Mouse (Mus musculus) brown adipose tissue, adult 24 weeks (tissue): Measurements from ENCODE around the gene Ankrd1. TPM values are rescaled to one million over a fixed set of nuclear protein-coding genes. Genes with fewer than 3 reads are reported as not detected.
A peak's percentile ranks its signal among the peaks of the same experiment; 100 is the strongest.

Experiments used
- H3K27ac ChIP-seq: fragments of 200-500 bp; replicated peaks from 2 replicates; pipeline ENCODE4 v1.5.1; 2012; ENCODE audit warnings: low read depth, mild to moderate bottlenecking, low read length
- H3K4me1 ChIP-seq: fragments of 200-500 bp; 2 replicates; pipeline ENCODE4 v1.6.1; 2012; ENCODE audit warnings: low read length, mixed read lengths; ENCODE audit not compliant: control insufficient read depth, insufficient read depth, insufficient read length
- H3K4me3 ChIP-seq: fragments of 200-500 bp; 2 replicates; pipeline ENCODE4 v1.5.1; 2012; ENCODE audit warnings: low read depth, mild to moderate bottlenecking, low read length, moderate library complexity; ENCODE audit not compliant: insufficient read depth
- polyA plus RNA-seq: library from polyadenylated mRNA; stranded (reverse); fragments of >200 nt; gene quantifications from 2 replicates; pipeline ENCODE4 v1.2.4, GENCODE M21; 2012; ENCODE audit not compliant: missing spikeins, insufficient read depth, insufficient read length

Ankrd1 gene
- polyA plus RNA-seq, 1 experiment, result not detected

GRCm38 (mm10) chr19:36128440-36128839, 8.5 kb upstream of the Ankrd1 start:
- Histone ChIP-seq H3K4me1 (no peaks in the 10 kb centered on the region), H3K4me3 (no peak overlapping the region), H3K27ac (no peak overlapping the region)

DNA sequence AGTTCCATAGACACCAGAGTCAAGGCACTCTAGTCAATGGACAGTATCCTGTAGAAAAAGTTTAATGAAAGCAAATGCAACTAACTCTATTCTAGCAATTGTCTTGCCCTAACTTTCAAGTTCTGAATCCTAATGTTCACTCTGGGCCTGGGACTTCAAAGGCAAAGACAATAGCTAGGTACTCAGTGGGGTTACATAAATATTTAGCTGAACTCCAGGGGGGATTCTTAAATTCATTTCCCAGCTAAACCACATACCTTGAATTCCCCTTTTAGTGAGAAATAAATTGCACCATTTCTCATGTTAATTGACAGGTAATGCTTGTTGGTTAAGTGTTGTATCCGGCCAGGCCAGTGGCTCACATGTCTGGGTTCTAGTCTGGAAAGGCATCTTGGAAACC, 4.3 kb upstream of the Ankrd1 start:
- no peaks in the 10 kb centered on the region for H3K4me1 ChIP-seq
- H3K27ac ChIP-seq, result no peak overlapping the region
- no peak overlapping the region for H3K4me3 ChIP-seq

DNA sequence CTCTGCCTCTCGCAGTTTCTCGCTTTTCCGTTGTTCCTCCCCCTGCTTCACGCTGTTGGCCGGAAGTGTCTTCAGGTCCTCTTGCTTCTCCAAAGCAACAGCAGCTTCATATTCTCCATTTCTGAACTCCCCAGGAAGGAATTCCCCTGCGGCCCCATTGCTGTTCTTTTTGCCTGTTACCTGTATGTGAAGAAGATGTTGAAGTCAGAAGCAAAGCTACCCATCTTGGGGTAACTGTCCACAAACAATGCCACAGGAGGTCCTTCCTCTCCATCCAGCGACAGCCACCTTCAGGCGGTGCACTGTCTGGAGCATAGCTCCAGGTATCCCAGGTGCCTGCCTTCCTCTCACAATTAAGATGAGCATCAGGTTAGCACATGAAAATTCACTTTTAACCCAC, 680 bp downstream of the Ankrd1 start:
- H3K4me1 ChIP-seq, result no peaks in the 10 kb centered on the region
- H3K27ac ChIP-seq, result no peak overlapping the region
- H3K4me3 ChIP-seq, result no peak overlapping the region

- Histone ChIP-seq H3K4me1 (no peaks in the 10 kb centered on the region), H3K27ac (no peak overlapping the region), H3K4me3 (no peak overlapping the region)
These were observed 3.7 kb downstream of the Ankrd1 start for GRCm38 (mm10) chr19:36116185-36116584.

DNA sequence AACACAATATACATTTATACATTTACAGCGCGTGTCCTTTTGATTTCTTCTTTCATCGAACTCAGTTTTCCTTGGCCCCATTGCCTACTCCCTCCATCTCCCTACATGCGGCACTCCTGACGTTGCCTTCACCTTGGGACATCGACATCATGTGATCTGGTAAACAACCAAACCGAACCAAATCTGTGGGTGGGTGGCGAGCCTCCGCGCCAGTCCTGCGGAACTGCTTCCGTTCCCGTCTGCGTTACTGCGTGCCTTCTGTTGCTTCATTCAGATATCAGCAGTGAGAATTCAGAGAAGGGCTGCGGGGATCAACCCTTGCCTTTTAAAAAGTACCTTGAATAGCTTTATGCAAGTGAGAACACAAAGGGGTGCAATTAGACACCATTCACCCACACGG, 7.9 kb downstream of the Ankrd1 start:
- H3K27ac ChIP-seq, result no peak overlapping the region
- H3K4me1 ChIP-seq, result no peaks in the 10 kb centered on the region
- no peak overlapping the region for H3K4me3 ChIP-seq

GRCm38 (mm10) chr19:36111054-36111895, 8.6 kb downstream of the Ankrd1 start:
- H3K4me3 ChIP-seq, result no peak overlapping the region
- H3K27ac ChIP-seq, result no peak overlapping the region
- no peaks in the 10 kb centered on the region for H3K4me1 ChIP-seq

DNA sequence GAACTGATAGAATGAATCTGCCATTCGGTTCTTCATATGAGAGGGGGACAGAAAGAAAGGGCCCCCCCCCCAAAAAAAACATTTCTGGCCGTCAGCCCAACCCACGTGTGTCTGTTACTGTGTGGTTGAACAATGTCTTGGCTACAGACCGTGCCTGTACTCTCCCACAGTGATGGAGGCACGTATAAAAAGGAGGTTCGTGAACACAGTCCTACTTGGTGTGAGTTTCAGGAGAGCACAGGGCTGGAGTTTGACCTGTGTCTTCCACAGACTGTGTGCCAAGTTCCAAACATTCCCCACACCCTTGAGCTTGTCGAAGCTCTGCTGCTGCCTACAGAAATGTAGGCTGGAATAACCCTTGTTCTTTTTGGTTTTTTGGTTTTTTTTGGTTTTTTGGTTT, 9.4 kb downstream of the Ankrd1 start:
- Histone ChIP-seq H3K27ac (no peak overlapping the region), H3K4me1 (no peaks in the 10 kb centered on the region), H3K4me3 (no peak overlapping the region)

GRCm38 (mm10) chr19:36109318-36109944, 10.5 kb downstream of the Ankrd1 start:
- Histone ChIP-seq H3K27ac (no peak overlapping the region), H3K4me1 (no peaks in the 10 kb centered on the region), H3K4me3 (no peak overlapping the region)

DNA sequence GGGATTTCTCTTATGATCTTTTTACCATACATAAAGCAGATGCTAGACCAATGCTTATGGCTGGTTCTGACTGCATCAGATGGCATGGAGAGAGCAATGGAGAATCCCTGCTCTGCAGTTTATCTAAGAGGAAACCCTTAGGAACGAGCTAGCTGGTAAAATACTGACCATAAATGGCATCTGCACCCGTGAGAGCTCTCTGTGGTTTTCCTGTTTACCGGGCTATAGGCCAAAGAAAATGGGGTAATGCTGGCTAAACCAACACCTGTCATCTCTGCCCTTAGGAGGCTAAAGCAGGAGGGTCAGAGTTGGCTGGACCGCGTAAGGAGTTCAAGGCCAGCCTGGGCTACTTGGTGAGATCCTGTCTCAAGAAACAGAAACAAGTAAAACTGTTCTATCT, 16.0 kb downstream of the Ankrd1 start:
- Histone ChIP-seq H3K4me3 (no peak overlapping the region), H3K4me1 (no peaks in the 10 kb centered on the region), H3K27ac (no peak overlapping the region)

- no peak overlapping the region for H3K4me3 ChIP-seq
- no peak overlapping the region for H3K27ac ChIP-seq
- H3K4me1 ChIP-seq, result no peaks in the 10 kb centered on the region
These were observed 21.0 kb downstream of the Ankrd1 start for GRCm38 (mm10) chr19:36098916-36099315.

DNA sequence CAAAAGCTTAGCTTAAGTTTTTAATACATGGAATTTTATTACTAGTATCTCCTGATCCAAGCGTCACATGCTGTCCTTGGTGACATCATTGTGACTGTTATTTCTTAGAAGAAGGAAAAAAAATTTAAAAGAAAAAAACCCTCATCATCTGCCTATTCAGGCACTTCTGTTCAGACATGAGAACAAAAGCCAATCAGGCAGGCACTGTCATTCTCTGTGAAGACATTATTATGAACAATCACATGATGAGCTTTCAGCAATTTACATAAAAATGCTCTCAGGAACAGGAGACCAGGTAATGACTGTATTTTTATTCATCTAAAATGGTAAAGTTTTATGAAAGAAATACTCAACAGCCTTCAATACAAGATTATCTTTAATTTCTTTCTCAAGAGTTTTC, 21.6 kb downstream of the Ankrd1 start:
- Histone ChIP-seq H3K27ac (no peak overlapping the region), H3K4me1 (no peaks in the 10 kb centered on the region), H3K4me3 (no peak overlapping the region)

- Histone ChIP-seq H3K4me3 (no peak overlapping the region), H3K27ac (no peak overlapping the region)
These were observed 22.7 kb downstream of the Ankrd1 start for GRCm38 (mm10) chr19:36097194-36097593.

GRCm38 (mm10) chr19:36090781-36091180, 29.1 kb downstream of the Ankrd1 start:
- Histone ChIP-seq H3K4me1 (no peaks in the 10 kb centered on the region), H3K4me3 (no peak overlapping the region), H3K27ac (no peak overlapping the region)

More at GRCm38 (mm10) chr19:36097194-36097593, 22.7 kb downstream of the Ankrd1 start:
- H3K4me1 ChIP-seq, result no peaks in the 10 kb centered on the region

GRCm38 (mm10) chr19:36083262-36084225, 36.4 kb downstream of the Ankrd1 start, which contains the start of gene Rpp30:
TSS of gene Rpp30 (plus strand) at chr19:36083716.
- Histone ChIP-seq H3K27ac (no peak within 1 kb of the TSS), H3K4me3 (peak within 1 kb of the TSS; percentile 89), H3K4me1 (no peaks in the 10 kb centered on the region)
